Mouse (Mus musculus) spleen, adult 2 months (tissue): ENCODE results near the gene Cdc123.

Experiments
- CTCF ChIP-seq: fragments of 200-500 bp; IDR thresholded peaks from 2 replicates; pipeline ENCODE4 v1.5.1; 2011; ENCODE audit warnings: mild to moderate bottlenecking, inconsistent platforms; ENCODE audit not compliant: insufficient read depth, insufficient read length, insufficient replicate concordance; ENCODE audit errors: extremely low read depth
- POLR2A ChIP-seq: fragments of 200-500 bp; IDR thresholded peaks from 2 replicates; pipeline ENCODE4 v1.6.1; 2011; ENCODE audit warnings: low read depth, low read length, inconsistent platforms

DNA sequence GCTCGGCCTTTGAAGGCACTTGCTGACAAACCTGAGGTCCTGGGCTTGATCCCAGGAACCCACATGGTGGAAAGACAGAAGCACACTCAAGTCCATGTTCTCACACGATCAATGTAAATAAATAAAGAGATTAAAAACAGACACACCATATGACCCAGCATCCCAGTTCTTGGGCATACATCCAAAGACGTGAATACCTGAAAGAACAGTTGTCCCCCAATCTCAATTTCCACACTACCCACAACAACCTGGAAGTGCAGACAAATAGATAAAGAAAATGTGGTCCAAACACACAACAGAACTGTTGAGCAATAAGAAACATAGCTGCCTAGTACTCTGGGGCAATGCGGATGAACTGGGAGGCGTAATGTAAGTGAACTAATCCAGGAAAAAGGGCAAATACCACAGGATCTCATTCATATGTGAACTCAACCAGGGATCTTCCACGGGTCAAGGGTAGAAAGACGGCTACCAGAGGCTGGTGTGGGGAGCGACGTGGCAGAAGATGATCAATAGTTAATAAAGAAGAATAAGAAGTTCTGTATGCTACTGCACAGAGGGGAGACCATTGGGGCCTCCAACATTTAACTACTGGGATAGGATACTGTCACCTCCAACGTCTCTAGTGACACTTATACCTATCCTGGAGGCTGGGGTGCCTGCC lies 42.9 kb downstream of the Cdc123 start:
- TF ChIP-seq CTCF (no peak), POLR2A (no peak)
